Mouse (Mus musculus) CD4-positive helper T cell, adult 2 months (primary cell): ENCODE data around the gene Copg2.
A peak's percentile ranks its signal among the peaks of the same experiment; 100 is the strongest.

Experiments used
- DNase-seq: peaks from one replicate; pipeline ENCODE4 v3.0.0-alpha.2; 2012; ENCODE audit warnings: low read depth, missing footprints, low spot score

Gene Copg2

DNA sequence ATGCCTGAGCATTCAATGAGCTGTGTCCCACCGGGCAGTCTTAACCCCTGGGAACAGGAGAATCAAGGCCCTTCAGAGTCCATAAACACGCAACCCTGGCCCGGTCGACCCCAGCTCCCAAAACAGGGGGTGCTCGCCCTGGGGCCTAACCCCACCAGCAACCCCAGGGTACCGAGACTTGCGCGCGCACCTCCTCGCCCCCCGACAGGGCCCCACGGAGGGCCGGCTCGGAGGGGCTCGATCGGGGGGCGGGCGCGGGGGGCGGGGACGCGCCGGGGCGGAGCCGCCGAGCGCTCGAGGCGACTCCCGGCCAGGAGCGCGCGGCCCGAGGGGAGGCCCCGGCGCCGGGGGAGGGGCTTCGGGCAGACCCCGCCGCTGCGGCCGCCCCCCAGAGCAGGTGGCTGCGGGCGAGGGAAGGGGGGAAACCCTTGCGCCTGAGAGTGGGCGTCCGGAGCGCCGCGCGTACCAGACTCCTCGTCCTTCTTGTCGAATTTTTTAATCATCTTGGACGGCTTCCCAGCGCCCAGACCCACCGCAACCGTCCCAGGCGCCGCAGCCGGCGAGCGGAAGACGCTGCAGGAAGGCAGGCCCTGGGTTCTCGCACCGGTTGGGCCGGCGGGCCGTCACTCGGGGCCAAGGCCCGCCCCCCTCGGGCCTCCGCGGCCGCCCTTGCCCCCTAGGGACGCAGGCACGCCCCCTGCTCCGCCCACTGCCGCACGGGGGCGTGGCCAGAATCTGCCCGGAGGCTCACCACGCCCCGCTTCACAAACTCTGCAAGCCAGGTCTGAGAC lies at the start of gene Copg2:
Gene Copg2, minus strand, starts transcription at position 600 of the 791 bp plus-strand sequence.
- peak; percentile 96 for DNase-seq

DNA sequence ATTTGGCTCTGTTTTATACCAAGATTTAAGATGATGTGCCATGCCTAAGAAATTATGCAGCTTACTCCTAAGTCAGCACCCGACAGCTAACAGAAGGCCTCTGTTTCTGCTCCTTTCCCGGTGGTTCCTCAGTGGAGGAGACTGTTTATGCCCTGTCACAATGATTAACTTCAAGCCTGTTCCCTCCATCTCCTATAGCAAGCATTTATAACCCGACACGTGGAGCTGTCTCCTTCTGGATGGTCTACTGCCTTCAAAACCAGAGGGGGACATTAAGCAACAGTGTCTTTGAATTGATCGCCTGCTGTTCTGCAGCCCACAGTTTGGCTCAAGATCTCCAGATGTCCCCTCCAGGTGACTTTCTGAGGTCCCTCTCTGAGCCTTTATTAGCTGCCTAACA lies 42.7 kb upstream of the Copg2 start:
- no peak for DNase-seq

DNA sequence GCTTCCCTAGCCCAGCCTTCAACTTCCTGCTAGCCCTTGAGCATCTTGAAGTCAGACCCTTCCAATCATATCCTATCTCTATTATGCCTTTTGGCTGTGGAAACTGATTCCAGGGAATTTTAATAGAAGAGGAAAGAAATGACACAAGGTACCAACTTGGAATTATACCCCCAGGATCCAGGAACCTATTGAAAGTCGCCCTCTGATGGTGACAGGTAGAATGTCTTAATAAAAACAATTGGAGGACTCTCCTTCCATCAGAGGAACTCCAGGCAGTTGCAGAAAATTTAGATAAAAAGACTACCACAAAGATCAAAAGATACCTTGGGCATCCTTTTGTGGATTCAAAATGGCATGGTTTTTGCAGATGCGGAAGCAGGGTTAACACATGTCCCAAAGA lies 26.2 kb upstream of the Copg2 start:
- no peak for DNase-seq

DNA sequence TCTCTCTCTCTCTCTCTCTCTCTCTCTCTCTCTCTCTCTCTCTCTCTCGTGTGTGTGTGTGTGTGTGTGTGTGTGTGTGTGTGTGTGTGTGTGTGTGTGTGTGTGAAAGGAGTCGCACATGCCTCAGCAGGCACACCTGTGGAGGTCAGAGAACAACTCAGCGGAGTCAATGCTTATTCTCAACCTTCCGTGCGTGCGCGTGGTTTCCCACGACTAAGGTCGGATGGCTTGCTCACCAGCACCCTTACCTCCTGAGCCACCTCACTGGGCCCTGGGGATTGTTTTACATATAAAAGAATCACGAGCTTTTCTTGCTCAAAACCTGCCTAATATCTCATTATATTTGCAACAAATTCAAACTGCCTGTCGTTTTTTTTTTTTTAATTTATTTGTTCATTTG lies 25.2 kb upstream of the Copg2 start:
- no peak for DNase-seq

DNA sequence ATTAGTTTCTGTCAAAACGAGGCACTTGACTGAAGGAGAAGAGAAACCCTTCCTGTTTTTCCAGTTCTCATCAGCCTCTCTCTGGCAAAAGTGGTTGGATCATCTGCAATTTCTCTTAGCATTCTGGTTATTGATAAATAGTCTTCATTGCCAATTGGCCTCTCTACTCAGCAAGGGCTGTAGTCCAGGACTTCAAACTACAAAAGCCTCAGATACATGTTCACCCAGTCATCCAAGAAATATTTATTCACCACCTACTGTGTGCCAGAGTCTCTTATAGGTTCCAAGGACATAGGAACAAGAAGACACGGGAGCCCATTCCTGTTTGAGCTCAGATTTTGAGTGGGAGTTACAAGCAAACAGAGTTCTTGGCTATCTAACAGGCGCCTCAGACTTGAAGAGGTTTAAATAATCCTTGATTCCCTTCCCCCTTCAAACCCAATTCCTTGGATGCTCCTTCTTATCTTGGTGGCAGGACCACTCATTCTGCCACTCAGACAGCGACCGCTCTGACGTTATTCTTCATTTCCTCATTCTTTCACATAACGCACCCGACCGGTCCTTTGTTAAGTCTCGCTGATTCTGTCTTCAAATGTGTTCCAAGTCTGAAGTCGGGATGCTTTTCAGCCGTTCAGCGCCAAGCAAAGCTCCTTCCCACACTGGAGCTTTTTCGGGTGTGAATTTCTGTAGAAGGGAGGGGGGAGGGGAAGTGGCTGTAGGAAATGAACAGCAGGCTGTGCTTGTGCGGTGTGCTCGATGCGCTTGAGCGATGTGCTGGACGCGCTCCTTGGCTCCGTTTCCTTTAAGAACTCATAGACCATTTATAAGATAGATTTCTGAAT lies 24.5 kb upstream of the Copg2 start:
- no peak for DNase-seq

DNA sequence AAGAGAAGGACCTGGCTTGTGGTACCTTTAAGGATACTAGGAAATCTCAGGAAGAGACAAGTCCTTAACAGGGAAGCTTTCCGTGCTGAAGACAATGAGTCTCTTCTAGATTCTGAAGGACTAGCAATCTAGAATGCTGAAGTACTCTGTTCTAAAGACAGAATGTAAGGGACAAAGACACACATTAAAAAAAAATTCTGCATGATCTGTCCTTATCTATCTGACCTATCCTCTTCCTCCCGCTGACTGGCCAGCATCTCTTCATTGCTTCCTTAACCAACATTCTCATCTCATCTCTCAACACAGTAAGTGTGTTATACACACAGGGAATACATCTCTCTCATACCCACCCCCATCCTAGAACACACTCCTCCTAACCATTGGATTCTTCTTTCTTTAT lies 18.9 kb upstream of the Copg2 start, which contains the start of gene Tsga13:
Gene Tsga13, minus strand, starts transcription at position 101 of the 400 bp plus-strand sequence.
- no peak for DNase-seq

DNA sequence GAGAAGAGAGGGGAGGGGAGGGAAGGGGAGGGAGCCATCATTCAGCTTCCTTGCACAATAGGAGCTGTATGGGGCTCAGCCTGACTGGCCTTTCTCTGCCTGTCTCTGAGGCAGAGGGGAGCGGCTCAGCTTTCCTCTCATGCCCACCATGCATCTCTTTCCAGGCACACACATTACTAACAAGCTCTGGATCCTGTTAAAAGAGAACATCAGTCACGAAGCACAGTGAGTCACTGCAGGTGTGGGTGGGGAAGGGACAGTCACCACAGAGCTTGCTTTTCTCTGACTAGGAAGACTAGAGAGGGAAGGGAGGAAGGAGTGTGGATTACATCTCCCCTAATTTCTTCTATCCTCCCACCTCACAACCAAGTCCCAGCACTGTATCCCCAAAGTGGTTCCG lies 11.4 kb upstream of the Copg2 start:
- DNase-seq = no peak

DNA sequence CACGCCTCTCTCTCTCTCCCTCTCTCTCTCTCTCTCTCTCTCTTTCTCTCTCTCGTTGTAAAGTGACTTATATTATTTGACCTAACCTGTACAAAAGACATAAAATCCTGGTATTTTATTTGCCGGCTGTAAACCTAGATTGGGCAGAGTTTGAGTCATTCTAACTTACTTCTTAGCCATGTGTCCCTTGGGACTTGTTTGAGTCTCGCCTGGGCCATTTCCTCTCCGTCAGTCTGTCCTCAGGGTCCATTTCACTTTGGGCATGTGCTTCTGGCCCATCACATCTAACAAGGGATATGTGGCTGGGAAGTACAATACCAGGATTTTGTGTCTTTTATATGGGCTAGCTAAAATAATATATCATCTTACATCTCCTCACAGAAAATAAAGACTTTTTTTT lies 8.3 kb upstream of the Copg2 start:
- no peak for DNase-seq

DNA sequence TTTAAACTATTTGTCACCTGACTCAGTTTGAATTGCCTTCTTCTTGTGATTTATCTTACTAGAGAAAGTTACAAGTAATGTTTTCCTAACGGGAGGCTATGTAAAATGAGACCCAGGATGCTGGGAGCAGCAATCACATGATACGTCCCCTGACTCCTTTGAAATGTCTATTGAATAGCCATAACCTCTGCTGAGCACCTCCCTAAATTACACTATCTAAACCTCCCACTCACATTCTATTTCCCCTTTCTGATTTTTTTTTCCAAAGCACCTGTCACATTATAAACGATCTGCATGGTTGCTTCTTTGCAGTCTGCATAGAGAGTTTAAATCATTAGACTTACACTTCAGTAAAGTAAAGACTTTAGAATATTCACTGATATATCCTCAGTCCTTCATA lies 7.4 kb upstream of the Copg2 start:
- DNase-seq = no peak

DNA sequence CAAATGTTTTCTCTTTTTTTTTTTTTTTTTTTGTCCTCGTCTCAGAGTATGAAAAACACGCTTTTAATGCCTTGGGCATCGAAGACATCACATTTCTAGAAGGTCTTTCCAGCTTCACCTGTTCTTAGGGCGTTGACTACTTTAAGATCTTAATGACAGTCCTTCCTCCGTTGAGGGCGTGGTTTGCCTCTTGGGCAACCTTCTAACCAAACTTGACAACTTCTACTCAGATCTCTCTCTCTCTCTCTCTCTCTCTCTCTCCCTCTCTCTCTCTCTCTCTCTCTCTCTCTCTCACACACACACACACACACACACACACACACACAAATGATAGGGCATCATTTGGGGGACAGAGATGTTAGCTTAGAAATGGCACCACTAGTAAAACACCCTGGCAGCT lies 926 bp upstream of the Copg2 start:
- DNase-seq = no peak

DNA sequence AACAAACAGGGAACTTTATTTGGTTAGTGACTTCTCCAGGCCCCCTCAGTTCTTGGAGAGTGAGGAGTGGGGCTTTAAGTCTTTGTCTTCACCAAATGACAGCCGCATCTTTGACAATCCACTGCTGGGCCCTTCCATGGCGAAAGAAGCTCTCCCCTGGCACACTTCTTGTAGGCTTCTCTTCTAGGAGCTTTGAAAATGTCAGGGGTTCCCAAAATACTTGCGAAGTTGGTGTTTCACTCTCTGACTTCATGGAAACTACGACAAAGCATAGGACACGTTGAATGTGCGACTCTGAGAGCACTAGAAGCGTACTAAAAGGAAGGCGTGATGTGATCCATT lies 363 bp upstream of the Copg2 start:
- no peak for DNase-seq

DNA sequence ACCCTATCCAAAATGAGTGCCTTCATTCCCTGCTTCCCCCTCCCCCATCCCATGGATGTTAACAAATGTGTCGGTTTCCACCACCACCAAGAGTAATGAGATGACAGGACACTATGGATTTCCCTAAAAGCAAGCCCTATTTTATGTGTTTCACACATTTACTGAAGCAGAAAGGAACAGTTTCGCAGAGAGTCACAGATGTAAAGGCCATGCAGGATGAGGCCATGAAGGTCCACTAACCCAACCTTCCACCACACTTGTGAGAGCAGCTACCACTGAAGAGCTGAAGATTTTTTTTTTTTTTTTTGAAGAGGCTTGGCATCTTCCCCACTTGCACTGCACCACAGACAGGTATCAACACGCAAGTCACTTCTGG lies 787 bp downstream of the Copg2 start:
- DNase-seq = no peak

DNA sequence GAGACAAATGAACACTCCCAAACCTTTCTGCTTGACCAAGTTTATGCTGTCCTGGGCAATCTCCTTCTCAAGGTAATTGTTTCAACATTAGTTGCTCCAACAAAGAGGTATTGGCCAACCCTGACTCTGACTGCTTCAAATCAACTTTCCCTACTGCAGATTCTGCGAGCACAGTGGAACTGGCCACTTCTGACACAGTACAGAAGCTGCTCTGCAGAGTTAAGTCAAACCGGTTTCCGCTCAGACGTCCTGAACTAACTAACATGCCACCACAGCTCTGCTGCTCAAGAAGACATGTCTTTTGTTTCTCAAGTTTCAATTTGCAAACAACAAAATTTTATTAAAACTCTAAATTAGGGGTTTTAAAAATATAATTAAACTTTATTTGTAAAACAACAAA lies 3.5 kb downstream of the Copg2 start:
- DNase-seq = no peak

DNA sequence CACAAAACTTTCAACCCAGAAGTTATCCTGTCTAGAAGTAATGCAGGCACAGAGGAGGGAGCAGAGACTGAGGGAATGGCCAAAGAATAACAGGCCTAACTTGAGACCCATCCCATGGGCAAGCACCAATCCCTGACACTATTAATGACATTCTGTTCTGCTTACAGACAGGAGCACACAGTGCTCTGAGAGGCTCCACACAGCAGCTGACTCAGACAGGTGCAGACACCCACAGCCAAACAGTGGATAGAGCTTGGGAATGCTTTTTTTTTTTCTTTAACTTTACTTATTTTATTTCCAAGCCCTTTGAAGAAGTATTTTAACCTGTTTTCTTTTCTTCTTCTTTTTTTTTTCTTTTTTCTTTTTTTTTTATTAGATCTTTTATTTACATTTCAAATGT lies 4.8 kb downstream of the Copg2 start:
- no peak for DNase-seq

DNA sequence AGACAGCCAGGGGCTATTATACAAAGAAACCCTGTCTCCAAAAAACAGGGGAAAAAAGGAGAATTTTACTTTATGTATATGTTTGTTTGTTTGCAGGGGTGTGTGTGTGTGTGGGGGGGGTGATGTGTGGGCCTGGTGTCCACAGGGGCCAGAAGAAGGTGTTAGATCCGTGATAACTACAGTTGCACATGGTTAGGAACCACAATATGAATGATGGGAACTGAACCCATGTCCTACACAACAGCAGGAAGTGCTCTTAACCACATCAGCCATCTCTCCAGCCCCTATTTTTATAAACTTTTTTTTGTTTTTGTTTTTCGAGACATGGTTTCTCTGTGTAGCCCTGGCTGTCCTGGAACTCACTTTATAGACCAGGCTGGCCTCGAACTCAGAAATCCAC lies 11.7 kb downstream of the Copg2 start:
- DNase-seq = no peak

DNA sequence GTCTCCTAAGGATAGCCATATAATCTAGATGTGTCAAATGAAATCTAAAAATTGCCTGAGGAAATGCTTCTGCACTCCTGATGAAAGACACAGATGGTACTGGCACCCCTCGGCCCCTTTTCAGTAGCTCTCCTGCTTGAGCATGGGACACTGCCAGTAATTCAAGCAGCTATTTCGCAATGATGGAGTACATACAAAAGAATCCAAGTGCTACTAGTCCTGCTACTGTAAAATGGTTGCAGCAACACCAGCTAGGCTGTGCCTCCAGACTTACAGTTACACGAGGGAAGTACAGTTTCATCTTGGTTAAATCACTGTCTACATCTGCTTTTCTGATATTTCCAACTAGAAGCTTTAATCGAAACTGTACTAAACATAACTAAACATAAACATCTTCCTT lies 13.1 kb downstream of the Copg2 start:
- no peak for DNase-seq

DNA sequence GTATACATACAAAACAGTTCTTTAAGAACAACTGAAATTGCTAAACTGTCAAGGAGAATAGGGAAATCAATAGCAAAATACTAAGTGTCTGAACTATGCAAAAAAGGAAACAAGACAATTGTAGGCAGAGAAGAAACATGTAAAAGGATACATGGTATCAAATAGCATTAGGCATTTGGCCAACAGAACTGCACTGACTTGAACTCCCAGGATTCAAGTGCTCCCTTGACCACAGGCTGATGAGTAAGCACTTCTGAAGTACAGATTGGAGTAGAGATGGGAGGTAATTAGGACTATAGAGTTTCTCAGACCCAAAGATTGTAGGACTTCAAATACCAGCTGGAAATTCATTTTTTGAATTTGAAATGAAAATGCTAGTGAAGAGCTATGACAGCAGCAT lies 19.9 kb downstream of the Copg2 start:
- DNase-seq = no peak

DNA sequence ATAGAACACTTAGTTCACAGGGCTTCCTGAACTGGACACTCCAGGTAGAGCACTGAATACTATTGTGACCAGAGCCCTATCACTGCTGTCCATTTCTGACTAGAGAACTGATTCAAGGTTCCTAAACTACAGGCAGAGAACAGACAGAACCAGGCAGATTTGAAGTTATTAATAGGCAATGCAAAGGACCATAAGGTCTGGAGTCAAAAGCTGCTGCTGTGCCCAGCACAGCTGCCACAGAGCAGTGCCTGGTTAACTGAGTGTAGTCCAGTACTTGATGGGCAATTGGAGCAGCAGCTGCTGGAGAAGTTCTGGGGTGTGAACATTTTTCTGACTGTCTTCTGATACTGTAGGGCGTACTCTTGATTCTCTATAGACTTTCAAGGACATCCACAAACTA lies 30.1 kb downstream of the Copg2 start:
- no peak for DNase-seq

DNA sequence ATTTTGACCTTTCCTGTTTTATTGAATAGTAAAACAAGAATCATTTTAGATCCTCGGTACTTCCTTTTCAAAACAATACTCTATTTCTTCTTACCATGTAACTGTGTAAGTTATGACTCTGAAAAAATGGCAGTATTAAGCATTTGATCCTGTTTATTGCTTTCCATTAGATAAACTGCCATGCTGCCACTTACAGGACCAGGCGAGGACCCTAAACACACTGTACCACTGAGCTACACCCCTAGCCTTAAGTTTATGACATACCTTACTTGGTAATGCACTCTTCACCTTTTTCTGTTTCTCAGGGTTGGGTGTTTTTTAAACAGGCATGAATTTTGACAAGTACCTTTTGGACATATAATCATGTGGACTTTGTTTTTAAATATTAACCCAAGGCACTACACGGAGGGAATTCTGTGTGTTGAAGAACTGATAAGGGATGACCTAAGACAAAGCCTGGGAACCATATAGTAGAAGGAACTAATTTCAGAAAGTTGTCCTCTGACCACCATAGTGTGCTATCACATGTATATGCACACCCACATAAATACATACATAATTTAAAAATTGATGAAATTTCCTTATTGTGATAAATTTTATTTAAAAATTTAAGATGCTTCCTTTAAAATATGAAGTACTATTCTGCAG lies 31.4 kb downstream of the Copg2 start:
- DNase-seq = no peak

DNA sequence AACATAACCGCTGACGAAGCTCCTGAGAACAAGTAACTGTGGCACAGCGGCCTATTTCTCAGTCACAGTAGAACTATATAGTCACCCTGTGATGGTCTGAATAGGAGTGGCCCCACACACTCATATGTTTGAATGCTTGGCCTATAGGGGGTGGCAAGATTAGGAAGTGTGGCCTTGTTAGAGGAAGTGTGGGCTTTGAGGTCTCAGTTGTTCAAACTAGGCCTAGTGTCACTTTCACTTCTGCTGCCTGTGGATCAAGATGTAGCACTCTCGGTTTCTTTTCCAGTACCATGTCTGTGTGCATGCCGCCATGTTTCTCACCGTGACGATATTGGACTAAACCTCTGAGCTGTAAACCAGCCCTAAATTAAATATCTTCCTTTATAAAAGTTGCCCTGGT lies 40.6 kb downstream of the Copg2 start:
- no peak for DNase-seq

DNA sequence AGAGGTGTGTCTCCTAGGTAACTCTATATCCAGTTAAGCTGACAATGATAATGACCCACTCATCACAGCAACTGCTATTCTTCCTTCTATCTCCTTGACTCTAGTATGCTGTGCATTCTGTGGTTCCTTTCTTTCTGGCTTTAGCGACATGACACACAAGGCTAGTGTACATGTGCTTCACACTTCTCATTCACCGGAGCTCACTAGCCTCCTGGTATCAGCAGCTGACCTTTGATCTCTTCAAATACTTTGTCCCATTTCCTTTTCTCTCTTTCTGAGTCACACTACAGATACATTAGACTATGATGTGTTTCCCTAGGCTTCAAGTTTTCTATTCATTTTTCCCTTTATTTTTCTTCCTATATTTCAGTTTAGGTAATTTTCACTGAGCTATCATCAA lies 41.4 kb downstream of the Copg2 start:
- no peak for DNase-seq

DNA sequence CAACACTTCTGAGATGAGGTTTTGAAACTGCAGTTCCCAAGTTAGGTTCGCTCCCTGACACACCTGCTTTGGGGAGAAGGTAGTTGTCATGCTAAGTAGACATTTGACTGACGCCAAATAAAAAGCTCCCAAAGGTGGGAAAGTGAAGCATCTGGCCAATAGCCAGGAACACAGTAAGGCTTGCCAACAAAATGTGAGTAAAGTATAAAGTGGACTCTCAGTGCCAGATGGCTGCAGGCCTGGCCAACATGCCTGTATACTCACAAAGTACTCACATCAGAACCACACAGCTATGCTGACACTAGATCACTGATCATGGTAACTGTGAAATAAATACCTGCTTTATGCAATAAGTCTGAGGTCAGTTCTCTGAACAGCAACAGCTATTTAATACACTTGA lies 46.8 kb downstream of the Copg2 start:
- no peak for DNase-seq

DNA sequence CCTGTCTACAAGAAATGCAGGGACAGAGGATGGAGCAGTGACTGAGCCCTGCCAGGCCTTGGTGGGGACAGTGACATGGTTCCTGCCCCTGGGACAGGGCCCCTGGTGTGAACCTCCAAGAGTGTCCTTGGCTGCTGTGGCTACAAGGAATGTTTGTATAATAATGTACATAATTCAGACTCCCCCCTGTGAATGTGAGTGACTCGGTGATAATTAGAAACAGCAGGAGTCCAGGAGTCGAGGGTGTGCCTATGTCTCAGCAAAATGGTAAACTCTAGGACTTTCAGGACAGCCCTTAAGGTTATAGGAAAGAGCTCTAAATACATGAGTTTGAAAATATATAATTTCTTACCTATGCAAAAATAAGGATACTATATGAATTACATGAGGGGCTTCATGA lies 64.4 kb downstream of the Copg2 start:
- DNase-seq = no peak
